Mouse (Mus musculus) lung, postnatal 0 days (tissue): Measurements from ENCODE around the gene Ctnnbl1.

Source experiments
- CTCF ChIP-seq: IDR thresholded peaks from 2 replicates; pipeline ENCODE4 v1.5.1; 2016; ENCODE audit warnings: antibody characterized with exemption, mild to moderate bottlenecking
- EP300 ChIP-seq: IDR thresholded peaks from 2 replicates; pipeline ENCODE4 v1.6.1; 2016; ENCODE audit warnings: antibody characterized with exemption, mild to moderate bottlenecking, control low read depth

DNA sequence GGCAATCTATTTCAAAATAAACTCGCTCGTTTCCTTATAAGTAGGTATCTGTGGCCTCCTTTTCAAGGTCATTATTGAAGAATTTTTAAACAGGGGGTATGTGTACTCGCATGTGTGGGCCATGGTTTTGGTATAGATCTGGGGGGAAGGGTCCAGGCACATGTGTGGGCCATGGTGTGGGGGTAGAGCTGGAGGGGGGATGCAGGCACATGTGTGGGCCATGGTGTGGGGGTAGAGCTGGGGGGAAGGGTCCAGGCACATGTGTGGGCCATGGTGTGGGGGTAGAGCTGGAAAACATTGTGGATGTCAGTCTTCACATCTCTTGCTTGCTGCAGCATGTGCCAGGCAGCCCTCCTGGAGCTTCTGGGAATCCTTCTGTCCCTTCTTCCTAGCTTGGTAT is 129.9 kb downstream of the Ctnnbl1 start:
- no peak for TF ChIP-seq CTCF
- no peak for TF ChIP-seq EP300
